Comparison of ENCODE assay signal across 13 mouse cellular contexts in the genomic region with DNA sequence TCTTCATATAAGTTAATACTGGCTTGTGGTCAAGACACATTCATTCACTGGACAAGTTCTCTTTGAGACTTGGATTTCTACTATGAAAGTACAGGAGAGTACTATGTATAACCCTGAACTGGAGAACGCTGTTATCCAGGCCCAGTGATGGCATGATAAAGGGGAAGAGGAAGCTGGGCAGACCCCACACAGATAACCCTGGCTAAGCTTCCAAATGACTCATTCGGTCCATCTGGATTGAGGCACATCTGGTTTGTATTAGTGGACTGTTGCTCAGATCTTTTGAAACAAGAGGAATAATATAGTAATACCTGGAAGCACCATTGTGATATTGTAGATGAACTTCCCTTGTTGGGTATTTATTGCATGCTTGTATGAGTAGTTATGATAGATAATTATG.
"Had no signal": no experiment of that assay in that cellular context is flagged by ENCODE, and none has a peak within 500 bp of the region (broad histone marks: within the 10 kb centered on the region; RNA-seq: fewer than 3 reads in every experiment).

No protein-coding gene starts in this region.

- H3K9me3 ChIP-seq: limb, embryonic 12.5 days; midbrain, embryonic 13.5 days; neural tube, embryonic 15.5 days had no signal

- H3K27me3 ChIP-seq: limb, embryonic 12.5 days; midbrain, embryonic 13.5 days; neural tube, embryonic 15.5 days had no signal

- H3K4me1 ChIP-seq: limb, embryonic 12.5 days; midbrain, embryonic 13.5 days; neural tube, embryonic 15.5 days had no signal

- H3K9ac ChIP-seq: limb, embryonic 12.5 days; liver, embryonic 14.5 days; midbrain, embryonic 13.5 days; neural tube, embryonic 15.5 days had no signal

- H3K4me3 ChIP-seq: left cerebral cortex, adult 2 months; limb, embryonic 12.5 days; midbrain, embryonic 13.5 days; myocyte; neural tube, embryonic 15.5 days had no signal

- H3K4me2 ChIP-seq: limb, embryonic 12.5 days; midbrain, embryonic 13.5 days; neural tube, embryonic 15.5 days had no signal

- H3K36me3 ChIP-seq: limb, embryonic 12.5 days; midbrain, embryonic 13.5 days; neural tube, embryonic 15.5 days had no signal

- ATAC-seq: midbrain, embryonic 13.5 days had no signal

- DNase-seq: kidney, adult 9 months; kidney, postnatal 10 days; kidney, postnatal 4 days; lung, adult 18-20 months; right cerebral cortex, adult 18-20 months; right cerebral cortex, postnatal 25 days; thymus, postnatal 36 days had no signal

- H3K27ac ChIP-seq: left cerebral cortex, adult 2 months; limb, embryonic 12.5 days; liver, embryonic 14.5 days; midbrain, embryonic 13.5 days; neural tube, embryonic 15.5 days had no signal
